Mouse (Mus musculus): ENCODE measurements at regions not wholly inside any gene's neighbourhood (a gene's known extent, or its start where the extent isn't known, plus 50 kb on each side); places are given as distances from the start of the nearest gene placed in this dataset.
A peak's percentile ranks its signal among the peaks of the same experiment; 100 is the strongest.
"Not testable (repeated sequence)": the region's sequence is repeated elsewhere in the genome, so short reads cannot be mapped to it uniquely, and the experiment has no call there.

- no peaks in the 10 kb centered on the region for H3K4me1 ChIP-seq (ENCODE audit: control insufficient read depth, insufficient read depth, low read length)
- TF ChIP-seq CTCF (IDR thresholded peaks at IDR 0.05; ENCODE audit: borderline replicate concordance, insufficient read depth, low read length) (no peak), POLR2A (IDR thresholded peaks at IDR 0.05; ENCODE audit: low read depth, low read length) (no peak)
- H3K27ac ChIP-seq (ENCODE audit: insufficient read depth, low read length): no peak overlapping the region
- no peak overlapping the region for H3K4me3 ChIP-seq (ENCODE audit: insufficient read depth, low read length)
These were observed 60.0 kb downstream of the Dact2 start for GRCm38 (mm10) chr17:14144082-14144481.

- Histone ChIP-seq H3K4me3 (ENCODE audit: insufficient read depth, low read length) (no peak overlapping the region), H3K4me1 (ENCODE audit: control insufficient read depth, insufficient read depth, low read length) (no peaks in the 10 kb centered on the region), H3K27ac (ENCODE audit: insufficient read depth, low read length) (no peak overlapping the region)
- no peak for TF ChIP-seq CTCF (IDR thresholded peaks at IDR 0.05; ENCODE audit: borderline replicate concordance, insufficient read depth, low read length)
- no peak for TF ChIP-seq POLR2A (IDR thresholded peaks at IDR 0.05; ENCODE audit: low read depth, low read length)
These were observed 62.4 kb downstream of the Dact2 start for GRCm38 (mm10) chr17:14141669-14142068.

DNA sequence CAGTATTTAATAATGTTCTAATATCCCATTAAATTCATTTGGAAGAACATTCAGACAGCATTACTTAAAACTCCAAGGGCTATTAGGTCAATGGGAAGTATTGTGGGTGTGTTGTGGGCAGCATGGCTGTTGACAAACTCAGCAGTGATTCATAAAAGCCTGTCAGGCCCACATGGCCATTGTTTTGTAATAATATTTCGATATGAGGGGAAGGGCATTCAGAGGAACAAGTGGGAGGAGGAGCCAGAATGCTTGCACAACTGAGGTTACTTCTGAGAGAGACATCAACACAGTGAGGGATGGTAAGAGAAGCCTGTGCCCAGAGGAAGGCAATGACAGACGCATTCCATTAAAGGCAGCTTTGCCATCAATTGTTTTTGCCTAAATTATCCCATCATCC is 63.8 kb downstream of the Dact2 start:
- H3K27ac ChIP-seq (ENCODE audit: insufficient read depth, low read length): no peak overlapping the region
- TF ChIP-seq POLR2A (IDR thresholded peaks at IDR 0.05; ENCODE audit: low read depth, low read length) (no peak), CTCF (IDR thresholded peaks at IDR 0.05; ENCODE audit: borderline replicate concordance, insufficient read depth, low read length) (no peak)

DNA sequence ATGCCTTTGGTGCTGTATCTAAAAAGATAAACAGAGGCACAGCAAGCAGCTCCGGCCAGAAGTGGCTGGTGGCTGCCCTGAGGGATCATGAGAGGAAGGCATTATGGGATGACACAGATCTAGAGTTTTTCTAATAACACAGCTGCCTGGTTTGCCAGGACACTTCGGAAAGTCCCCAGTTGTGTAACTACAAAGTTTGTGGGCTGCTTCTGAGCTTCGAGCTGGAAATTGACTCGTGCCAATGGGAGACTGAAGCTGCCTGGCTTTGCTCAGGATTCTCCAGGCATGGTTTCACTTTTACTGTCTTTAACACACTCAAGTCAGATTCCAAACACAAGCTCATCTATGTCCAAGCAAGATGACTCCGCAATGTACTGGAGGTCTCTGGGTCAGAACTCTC is 65.2 kb downstream of the Dact2 start:
- TF ChIP-seq CTCF (IDR thresholded peaks at IDR 0.05; ENCODE audit: borderline replicate concordance, insufficient read depth, low read length) (no peak), POLR2A (IDR thresholded peaks at IDR 0.05; ENCODE audit: low read depth, low read length) (no peak)
- no peak overlapping the region for H3K27ac ChIP-seq (ENCODE audit: insufficient read depth, low read length)
- H3K4me1 ChIP-seq (ENCODE audit: control insufficient read depth, insufficient read depth, low read length): no peaks in the 10 kb centered on the region
- no peak overlapping the region for H3K4me3 ChIP-seq (ENCODE audit: insufficient read depth, low read length)

More for the DNA sequence above, 63.8 kb downstream of the Dact2 start:
- H3K4me3 ChIP-seq (ENCODE audit: insufficient read depth, low read length): no peak overlapping the region
- no peaks in the 10 kb centered on the region for H3K4me1 ChIP-seq (ENCODE audit: control insufficient read depth, insufficient read depth, low read length)

DNA sequence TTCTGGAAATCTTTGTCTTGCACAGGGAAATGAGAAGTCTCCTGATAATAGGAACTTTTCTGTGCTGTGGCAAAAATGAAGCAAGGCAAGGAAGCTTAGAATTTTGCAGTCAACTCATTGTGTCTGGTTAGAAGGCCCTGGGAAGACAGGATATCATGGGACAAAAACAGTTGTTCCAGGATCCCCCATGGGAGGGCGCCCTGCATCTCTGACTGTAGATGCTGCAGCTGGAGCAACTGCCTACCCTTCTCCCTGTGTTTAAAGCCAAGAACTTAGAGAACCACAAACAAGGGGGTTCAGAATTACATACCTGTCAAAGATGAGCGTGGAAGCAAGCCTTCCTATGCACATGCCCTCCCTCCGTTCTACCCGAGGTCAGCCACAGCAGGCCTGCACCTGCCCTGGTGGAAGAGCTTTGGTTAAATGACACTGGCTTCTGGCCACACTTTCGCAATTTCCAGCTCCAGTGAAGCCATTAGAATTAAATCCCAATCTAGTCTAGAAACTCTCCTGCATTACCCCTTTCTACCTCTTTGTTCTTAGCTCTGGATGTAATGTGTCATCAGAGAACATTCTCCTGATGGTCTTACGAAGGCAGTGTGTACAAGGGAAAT is 67.3 kb downstream of the Dact2 start:
- Histone ChIP-seq H3K4me3 (ENCODE audit: insufficient read depth, low read length) (no peak overlapping the region), H3K27ac (ENCODE audit: insufficient read depth, low read length) (no peak overlapping the region), H3K4me1 (ENCODE audit: control insufficient read depth, insufficient read depth, low read length) (no peaks in the 10 kb centered on the region)
- TF ChIP-seq POLR2A (IDR thresholded peaks at IDR 0.05; ENCODE audit: low read depth, low read length) (no peak), CTCF (IDR thresholded peaks at IDR 0.05; ENCODE audit: borderline replicate concordance, insufficient read depth, low read length) (no peak)

GRCm38 (mm10) chr17:14134604-14135003 is 69.5 kb downstream of the Dact2 start:
- Histone ChIP-seq H3K4me3 (ENCODE audit: insufficient read depth, low read length) (no peak overlapping the region), H3K27ac (ENCODE audit: insufficient read depth, low read length) (no peak overlapping the region), H3K4me1 (ENCODE audit: control insufficient read depth, insufficient read depth, low read length) (no peaks in the 10 kb centered on the region)
- no peak for TF ChIP-seq CTCF (IDR thresholded peaks at IDR 0.05; ENCODE audit: borderline replicate concordance, insufficient read depth, low read length)
- TF ChIP-seq POLR2A (IDR thresholded peaks at IDR 0.05; ENCODE audit: low read depth, low read length): no peak

DNA sequence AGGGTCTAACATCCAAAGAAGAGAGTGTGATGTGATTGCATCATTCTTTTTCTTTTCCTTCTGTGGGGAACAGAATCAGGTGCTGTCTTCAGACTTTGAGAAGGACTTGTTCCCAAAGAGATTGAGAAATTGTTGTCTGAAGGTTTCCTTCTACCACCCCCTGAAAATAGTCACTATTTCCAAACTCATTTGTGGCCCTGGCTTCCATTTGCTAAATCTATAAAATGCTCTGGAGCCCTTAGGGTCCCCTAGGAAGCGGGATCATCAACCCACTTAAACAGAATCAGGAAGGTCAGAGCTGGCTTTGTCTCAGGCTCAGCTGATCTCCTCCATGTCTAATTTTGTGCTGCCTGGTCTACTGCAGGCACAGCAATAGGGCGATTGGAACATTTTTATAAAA is 70.1 kb downstream of the Dact2 start:
- H3K4me1 ChIP-seq (ENCODE audit: control insufficient read depth, insufficient read depth, low read length): no peaks in the 10 kb centered on the region
- H3K4me3 ChIP-seq (ENCODE audit: insufficient read depth, low read length): no peak overlapping the region
- TF ChIP-seq CTCF (IDR thresholded peaks at IDR 0.05; ENCODE audit: borderline replicate concordance, insufficient read depth, low read length) (no peak), POLR2A (IDR thresholded peaks at IDR 0.05; ENCODE audit: low read depth, low read length) (no peak)
- no peak overlapping the region for H3K27ac ChIP-seq (ENCODE audit: insufficient read depth, low read length)

GRCm38 (mm10) chr17:14127031-14127430 is 67.7 kb upstream of the Gm7358 start:
- peak; percentile 38; the same call in 1 of the 2 replicates for TF ChIP-seq CTCF (IDR thresholded peaks at IDR 0.05; ENCODE audit: borderline replicate concordance, insufficient read depth, low read length)
- not testable (repeated sequence) for H3K4me1 ChIP-seq (ENCODE audit: control insufficient read depth, insufficient read depth, low read length); H3K27ac ChIP-seq (ENCODE audit: insufficient read depth, low read length); H3K4me3 ChIP-seq (ENCODE audit: insufficient read depth, low read length)

DNA sequence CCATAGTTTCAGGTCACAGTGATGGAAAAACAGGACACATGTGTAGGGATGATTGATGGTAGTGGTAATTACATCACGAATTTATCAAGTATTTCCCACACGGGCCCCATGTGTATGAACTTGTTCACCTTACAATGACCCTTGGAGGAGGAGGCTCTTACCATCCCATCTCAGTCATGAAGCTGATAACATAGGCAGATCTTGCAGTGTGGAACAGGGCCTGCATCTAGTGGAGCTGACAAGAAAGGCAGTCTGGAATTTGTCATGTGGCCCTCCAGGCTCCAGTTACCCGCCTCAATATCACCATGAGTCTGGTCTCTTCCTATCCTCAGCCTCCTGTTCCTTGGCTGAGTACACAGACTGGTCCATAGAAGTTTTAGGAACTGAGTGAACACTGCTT is 59.5 kb upstream of the Gm7358 start:
- Histone ChIP-seq H3K27ac (ENCODE audit: insufficient read depth, low read length) (no peak overlapping the region), H3K4me1 (ENCODE audit: control insufficient read depth, insufficient read depth, low read length) (peaks cover 4% of the 10 kb centered on the region; the same call in 1 of the 2 replicates), H3K4me3 (ENCODE audit: insufficient read depth, low read length) (no peak overlapping the region)
- TF ChIP-seq CTCF (IDR thresholded peaks at IDR 0.05; ENCODE audit: borderline replicate concordance, insufficient read depth, low read length) (no peak), POLR2A (IDR thresholded peaks at IDR 0.05; ENCODE audit: low read depth, low read length) (no peak)

GRCm38 (mm10) chr17:14116223-14116622 is 56.9 kb upstream of the Gm7358 start:
- Histone ChIP-seq H3K4me1 (ENCODE audit: control insufficient read depth, insufficient read depth, low read length) (peaks cover 4% of the 10 kb centered on the region; the same call in 1 of the 2 replicates), H3K27ac (ENCODE audit: insufficient read depth, low read length) (no peak overlapping the region), H3K4me3 (ENCODE audit: insufficient read depth, low read length) (no peak overlapping the region)
- TF ChIP-seq POLR2A (IDR thresholded peaks at IDR 0.05; ENCODE audit: low read depth, low read length) (no peak), CTCF (IDR thresholded peaks at IDR 0.05; ENCODE audit: borderline replicate concordance, insufficient read depth, low read length) (no peak)

All from embryonic fibroblast, embryonic 13.5 days (primary cell).